Mouse (Mus musculus) retina, postnatal 1 day (tissue): ENCODE measurements around the gene Lrrk2.
"Not testable (repeated sequence)": the region's sequence is repeated elsewhere in the genome, so short reads cannot be mapped to it uniquely, and the experiment has no call there.

Source experiments
- DNase-seq: peaks from one replicate; pipeline ENCODE4 v3.0.0-alpha.2; 2012

Lrrk2 gene

GRCm38 (mm10) chr15:91864130-91864529, 191.2 kb downstream of the Lrrk2 start:
- DNase-seq, result not testable (repeated sequence)
